Mouse (Mus musculus) adrenal gland, postnatal 36 days (tissue): ENCODE results near the gene Hspa14. TPM values are rescaled to one million over a fixed set of nuclear protein-coding genes. Genes with fewer than 3 reads are reported as not detected.

Experiments used
- DNase-seq, 2 experiments: peaks; one replicate each; pipeline ENCODE4 v3.0.0; 2021; ENCODE audit warnings: mixed read lengths in 1 of 2
- long read RNA-seq, 2 experiments: library from polyadenylated mRNA; stranded (forward); transcript quantifications; one replicate each; pipeline ENCODE4 v2.0.0; 2021; ENCODE audit warnings: borderline sequencing depth in 2 of 2
- total RNA-seq, 2 experiments: library from RNA; stranded (reverse); gene quantifications; 2 replicates each; pipeline ENCODE4 v1.2.3; 2021

Gene Hspa14
- total RNA-seq, result 10 to 100 TPM; 35.4 to 43.6 TPM
- long read RNA-seq, experiment 1, transcript Hspa14-201 (14 exons, 1,795 nt), result major isoform, 44 of 52 reads
- long read RNA-seq, experiment 1, partial matches to known transcripts, result 4 of 52 reads
- long read RNA-seq, experiment 1, other reads (novel, unspliced or antisense), result 4 of 52 reads
- long read RNA-seq, experiment 2, transcript Hspa14-201 (14 exons, 1,795 nt), result major isoform, 12 of 14 reads
- long read RNA-seq, experiment 2, partial matches to known transcripts, result 1 of 14 reads
- long read RNA-seq, experiment 2, other reads (novel, unspliced or antisense), result 1 of 14 reads

- peak; percentile 93 to 95 for DNase-seq
Observed at GRCm38 (mm10) chr2:3512552-3513454, at the start of gene Hspa14, which contains the start of the genes Gm45902 and Cdnf. Gene Hspa14 (minus strand): TSS chr2:3512814. Gene Gm45902 (minus strand): TSS chr2:3512790. Gene Cdnf (plus strand): TSS chr2:3513030.

GRCm38 (mm10) chr2:3546588-3546987, 34.0 kb upstream of the Hspa14 start:
- peak; percentile 54 to 68 for DNase-seq

DNA sequence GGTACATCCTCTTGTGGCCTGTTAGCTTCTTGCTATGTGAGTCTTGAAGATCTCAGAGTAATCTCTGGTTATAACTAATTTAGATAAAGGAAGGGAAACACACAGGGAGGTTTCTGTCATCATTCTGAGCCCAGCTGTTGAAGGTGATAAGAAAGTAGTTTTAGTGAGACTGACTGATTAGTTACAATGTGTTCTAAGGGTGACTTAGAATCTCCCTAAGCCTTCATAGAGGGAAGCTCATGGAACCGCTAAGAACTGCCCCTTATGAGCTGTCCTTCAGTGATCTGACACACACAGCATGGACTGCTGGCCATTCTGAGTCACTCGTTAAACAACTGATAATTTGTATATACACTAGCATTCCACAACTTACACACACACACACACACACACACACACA, 33.4 kb upstream of the Hspa14 start:
- no peak for DNase-seq

DNA sequence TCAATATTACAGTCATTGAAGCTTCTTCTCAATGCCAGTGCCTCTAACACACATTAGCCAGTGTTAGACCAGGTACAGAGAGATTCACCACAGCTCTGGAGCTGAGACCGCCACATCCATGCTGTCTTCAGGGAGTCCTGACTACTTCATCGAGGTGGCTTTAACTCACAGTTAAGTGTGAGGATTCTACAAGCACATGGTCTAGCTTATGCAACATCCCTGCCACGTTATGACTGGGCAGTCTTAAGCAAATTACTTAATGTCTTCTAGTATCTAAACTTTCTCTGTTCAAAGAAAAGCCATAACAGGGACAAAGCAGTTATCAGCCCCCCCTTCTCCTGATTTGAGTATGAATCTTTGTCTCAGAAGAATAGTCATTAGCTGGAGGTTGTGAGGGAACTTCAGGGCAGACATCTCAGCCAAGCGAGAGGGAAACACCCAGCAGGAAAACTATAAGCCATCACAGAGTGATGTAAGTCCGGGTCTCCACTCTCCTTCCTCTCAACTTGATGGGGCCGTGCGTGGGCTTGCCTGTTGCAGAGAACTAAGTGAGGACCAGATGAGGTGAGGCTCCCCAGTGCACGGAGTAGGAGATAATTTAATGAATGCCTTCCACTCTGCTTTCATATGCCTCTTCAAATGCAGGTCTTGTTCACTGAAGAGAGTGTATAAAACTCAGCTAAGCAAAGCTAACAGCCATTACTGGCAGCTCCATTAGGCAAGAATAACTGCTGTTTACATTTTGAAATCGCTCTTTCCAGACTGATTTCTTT, 28.9 kb upstream of the Hspa14 start:
- DNase-seq, result no peak

- DNase-seq, result no peak
Observed at GRCm38 (mm10) chr2:3526288-3526687, 13.7 kb upstream of the Hspa14 start.

DNA sequence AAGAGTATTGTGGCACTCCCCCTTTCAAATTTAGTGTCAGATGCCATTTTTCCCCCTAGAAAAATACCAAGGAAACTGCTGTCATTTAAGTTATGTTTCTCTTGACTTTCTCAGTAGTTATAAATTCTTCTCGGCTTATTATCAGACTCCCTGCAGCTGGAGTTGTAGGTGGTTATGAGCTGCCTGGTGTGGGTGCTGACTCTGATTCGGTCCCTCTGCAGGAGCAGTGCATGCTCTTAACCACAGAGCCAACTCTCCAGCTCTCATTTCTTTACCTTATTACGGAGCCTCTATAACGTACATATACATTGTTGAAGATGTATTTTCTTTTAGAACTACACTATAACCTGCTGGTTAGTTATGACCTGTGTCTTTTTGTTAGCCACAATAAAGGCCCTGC, 9.9 kb upstream of the Hspa14 start:
- no peak for DNase-seq

GRCm38 (mm10) chr2:3512076-3512475, 538 bp downstream of the Hspa14 start:
- DNase-seq, result peak; percentile 19 to 24

DNA sequence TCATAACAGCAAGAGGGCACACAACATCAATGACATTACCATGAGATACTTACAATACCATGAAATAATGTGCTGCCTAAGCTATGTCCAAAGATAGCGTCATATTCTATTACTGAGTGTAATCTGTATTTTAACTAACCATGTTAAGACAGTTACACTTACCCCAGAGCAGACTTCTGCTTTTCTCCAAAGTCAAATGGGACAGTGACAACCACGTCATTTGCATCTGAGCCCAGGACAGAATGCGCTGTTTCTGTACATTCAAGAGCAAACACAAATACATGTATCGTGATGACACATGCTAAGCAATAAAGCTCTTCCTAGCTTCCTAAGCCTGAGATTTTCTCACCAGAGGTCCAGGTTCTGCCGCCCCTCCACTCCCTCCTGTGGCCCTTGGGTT, 11.7 kb downstream of the Hspa14 start:
- DNase-seq, result no peak

DNA sequence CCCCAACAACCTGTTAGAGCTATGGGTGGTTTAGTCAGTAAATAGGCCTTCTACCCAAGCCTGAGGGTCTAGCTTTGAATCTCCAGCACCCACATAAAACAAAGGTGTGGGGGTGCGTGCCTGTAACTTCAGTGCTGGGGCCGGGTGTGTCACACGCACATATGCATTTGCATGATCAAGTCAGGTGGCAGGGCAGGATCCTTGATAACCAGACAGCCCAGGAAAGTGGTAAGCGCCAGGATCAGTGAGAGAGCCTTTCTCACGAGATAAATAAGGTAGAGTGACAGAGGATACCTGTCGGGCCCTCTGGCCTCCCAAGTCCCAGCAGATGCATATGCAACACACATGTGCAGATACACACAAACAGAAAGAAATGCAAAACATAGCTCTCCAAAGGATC, 13.1 kb downstream of the Hspa14 start:
- DNase-seq, result no peak

GRCm38 (mm10) chr2:3493833-3494409, 18.7 kb downstream of the Hspa14 start:
- DNase-seq, result peak in 1 of 2 experiments; percentile 6

DNA sequence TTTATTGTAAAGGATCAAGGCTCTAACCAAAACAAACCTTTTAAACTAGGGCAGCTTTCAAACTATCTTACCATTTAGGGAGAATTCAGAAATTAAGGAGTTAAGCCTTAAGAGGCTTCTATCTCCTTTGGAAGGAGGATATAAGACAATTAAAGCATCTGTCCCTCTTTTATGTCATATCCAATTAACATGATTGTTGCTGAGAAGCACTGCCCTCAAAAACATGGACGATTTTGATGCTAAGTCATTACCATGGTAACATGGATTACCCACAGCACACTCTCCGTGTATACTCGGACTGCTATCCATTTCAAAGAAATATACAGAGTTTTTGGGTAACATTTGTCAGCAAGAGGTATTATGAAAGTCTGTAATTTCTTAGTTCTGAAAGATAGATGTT, 22.8 kb downstream of the Hspa14 start:
- no peak for DNase-seq

DNA sequence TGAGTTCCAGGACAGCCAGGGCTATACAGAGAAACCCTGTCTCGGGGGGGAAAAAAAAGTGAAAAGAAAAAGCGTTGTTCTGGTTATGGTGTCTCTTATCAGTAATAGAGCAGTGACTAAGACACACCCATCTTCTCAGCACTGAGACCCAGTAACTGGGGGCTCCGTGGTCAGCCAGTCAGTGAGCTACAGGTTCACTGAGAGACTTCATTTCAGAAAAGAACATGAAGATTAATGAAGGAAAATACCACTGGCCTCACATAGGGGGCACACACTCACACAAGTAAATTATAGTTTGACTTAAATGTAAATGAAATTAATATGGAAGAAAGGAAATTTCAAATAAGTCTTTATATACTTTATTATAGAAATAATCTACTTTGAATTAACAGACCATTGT, 32.4 kb downstream of the Hspa14 start:
- DNase-seq, result no peak

GRCm38 (mm10) chr2:3475746-3476251, 36.8 kb downstream of the Hspa14 start:
- no peak for DNase-seq

DNA sequence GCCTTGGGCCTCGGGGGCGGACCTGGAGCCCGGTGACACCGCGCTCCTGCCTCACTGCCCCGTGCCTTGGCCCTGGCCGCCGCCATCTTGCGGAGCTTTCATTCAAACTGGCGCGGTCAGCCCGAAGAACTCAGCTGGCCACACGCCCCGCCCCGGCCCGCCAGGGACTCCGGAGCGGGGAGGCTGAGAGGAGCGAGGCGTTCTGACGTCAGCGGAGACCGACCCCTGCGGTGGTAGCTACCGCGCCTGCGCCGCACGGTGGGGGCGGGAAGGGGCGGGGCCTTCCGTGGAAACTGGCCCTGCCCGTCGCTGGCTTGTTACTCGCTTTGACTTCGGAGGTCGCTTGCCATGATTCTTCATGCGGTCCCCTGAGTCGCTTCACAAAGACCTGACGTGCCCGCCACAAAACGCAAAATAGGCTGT, 37.7 kb downstream of the Hspa14 start, which contains the start of gene Suv39h2:
Suv39h2 (minus strand) TSS at position 171 of the 423 bp plus-strand sequence.
- DNase-seq, result peak; percentile 99 to 100

DNA sequence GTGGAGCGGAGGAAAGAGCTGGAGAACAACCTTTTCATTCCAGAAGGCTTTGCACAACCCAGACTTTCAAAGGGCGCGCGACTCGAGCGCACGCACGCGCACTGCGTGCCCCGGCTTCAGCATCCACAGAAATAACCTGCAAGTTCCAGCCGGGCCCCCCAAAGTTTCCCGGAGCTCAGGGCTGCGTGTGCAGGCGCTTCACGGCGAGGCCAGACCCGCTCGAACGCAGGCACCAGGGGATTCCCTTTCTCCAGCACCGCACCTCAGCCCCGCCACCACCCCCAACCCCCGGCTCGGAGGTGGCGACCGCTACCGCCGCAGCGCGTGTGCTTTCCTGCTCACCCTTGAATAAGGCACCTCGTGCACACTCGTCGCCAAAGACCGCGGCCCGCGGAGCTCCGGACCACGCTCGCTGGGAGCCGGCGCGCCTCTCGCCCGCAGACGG, 38.2 kb downstream of the Hspa14 start:
- peak; percentile 76 to 81 for DNase-seq

- no peak for DNase-seq
Observed at GRCm38 (mm10) chr2:3473891-3474290, 38.7 kb downstream of the Hspa14 start.

DNA sequence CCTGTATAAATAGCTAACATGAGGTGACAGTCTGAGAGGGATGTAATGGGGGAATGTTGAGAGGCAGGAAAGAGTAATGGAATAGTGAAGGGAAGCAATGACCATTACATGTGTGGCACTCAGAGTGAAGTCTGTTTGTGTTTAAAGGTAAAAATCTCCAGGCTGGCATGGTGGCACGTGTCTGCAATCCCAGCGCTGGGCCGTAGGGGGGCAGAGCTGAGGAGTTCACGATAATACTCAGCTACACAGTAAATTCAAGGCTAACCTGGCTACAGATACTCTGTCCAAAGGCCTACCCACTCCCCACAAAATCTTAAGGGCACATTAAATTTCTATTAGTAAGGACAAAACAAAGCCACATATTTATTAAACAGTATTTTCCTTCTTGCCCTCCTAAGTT, 56.0 kb downstream of the Hspa14 start:
- DNase-seq, result no peak

DNA sequence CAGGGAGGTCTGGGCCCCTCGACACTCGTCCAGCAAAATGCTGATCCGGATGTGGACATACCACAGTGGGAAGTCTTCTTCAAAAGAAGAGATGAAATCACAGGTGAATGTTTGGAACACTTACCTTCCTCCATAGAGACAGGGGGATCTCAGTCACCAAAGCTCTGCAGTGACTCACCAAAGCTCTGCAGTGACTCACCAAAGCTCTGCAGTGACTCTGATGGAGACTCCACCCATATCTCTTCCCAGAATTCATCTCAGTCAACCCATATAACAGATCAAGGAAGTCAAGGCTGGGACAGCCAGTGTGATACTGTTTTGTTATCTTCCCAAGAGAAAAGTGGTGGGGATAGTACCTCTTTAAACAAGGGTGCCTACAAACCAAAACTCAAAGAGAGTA, 59.5 kb downstream of the Hspa14 start:
- peak; percentile 19 to 32 for DNase-seq

DNA sequence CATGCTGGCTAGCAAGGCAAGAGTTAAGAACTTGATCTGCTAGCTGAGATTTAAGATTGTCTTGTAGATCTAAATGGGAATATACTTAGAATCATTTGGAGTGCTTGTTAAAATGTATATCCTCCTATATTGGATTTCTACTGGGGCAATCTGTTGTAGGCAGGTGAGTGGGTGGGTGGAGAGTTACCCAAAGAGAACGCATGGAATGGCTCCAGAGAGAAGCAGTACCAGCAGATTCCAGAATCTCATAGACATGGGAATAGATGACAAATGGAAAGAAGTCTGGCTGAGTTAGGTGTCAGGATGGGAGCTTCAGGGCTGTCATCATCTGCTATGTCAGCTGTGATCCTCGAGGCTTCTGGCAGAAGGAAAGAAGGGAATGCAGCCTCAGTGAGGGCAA, 63.2 kb downstream of the Hspa14 start:
- DNase-seq, result no peak

- DNase-seq, result no peak
Observed at GRCm38 (mm10) chr2:3445984-3446383, 66.6 kb downstream of the Hspa14 start.

- no peak for DNase-seq
Observed at GRCm38 (mm10) chr2:3444206-3444605, 68.4 kb downstream of the Hspa14 start.
